Mouse (Mus musculus) thymus, postnatal 0 days (tissue): ENCODE measurements around the gene Tmem163. TPM values are rescaled to one million over a fixed set of nuclear protein-coding genes. Genes with fewer than 3 reads are reported as not detected.

Experiments
- DNase-seq: peaks from one replicate; pipeline ENCODE4 v3.0.0-alpha.2; 2015; ENCODE audit warnings: low spot score
- polyA plus RNA-seq: library from polyadenylated mRNA; unstranded; fragments of >200 nt; fragmentation: Nextera tagmentation; extraction: Ambion mirVana; gene quantifications from 2 replicates; pipeline ENCODE4 v1.2.1, GENCODE M21; 2015

Gene Tmem163
- polyA plus RNA-seq, 1 experiment from 2014 or later, result 0.96 TPM

GRCm38 (mm10) chr1:127575692-127576091 is 103.7 kb downstream of the Tmem163 start:
- DNase-seq, result no peak

GRCm38 (mm10) chr1:127573186-127573585 is 106.2 kb downstream of the Tmem163 start:
- DNase-seq, result no peak

- no peak for DNase-seq
These were observed 110.7 kb downstream of the Tmem163 start for GRCm38 (mm10) chr1:127568641-127569040.

- no peak for DNase-seq
These were observed 122.9 kb downstream of the Tmem163 start for GRCm38 (mm10) chr1:127556486-127556845.

GRCm38 (mm10) chr1:127555822-127556485 is 123.4 kb downstream of the Tmem163 start:
- DNase-seq, result no peak

- no peak for DNase-seq
These were observed 131.3 kb downstream of the Tmem163 start for GRCm38 (mm10) chr1:127548078-127548477.

GRCm38 (mm10) chr1:127542756-127543155 is 136.6 kb downstream of the Tmem163 start:
- no peak for DNase-seq

- no peak for DNase-seq
These were observed 137.4 kb downstream of the Tmem163 start for GRCm38 (mm10) chr1:127541931-127542330.

GRCm38 (mm10) chr1:127541522-127541921 is 137.8 kb downstream of the Tmem163 start:
- no peak for DNase-seq

- DNase-seq, result no peak
These were observed 141.9 kb downstream of the Tmem163 start for GRCm38 (mm10) chr1:127537204-127538038.

- no peak for DNase-seq
These were observed 142.9 kb downstream of the Tmem163 start for GRCm38 (mm10) chr1:127536448-127536847.

- no peak for DNase-seq
These were observed 147.6 kb downstream of the Tmem163 start for GRCm38 (mm10) chr1:127531723-127532122.

- no peak for DNase-seq
These were observed 148.3 kb downstream of the Tmem163 start for GRCm38 (mm10) chr1:127530849-127531580.

GRCm38 (mm10) chr1:127523364-127523763 is 156.0 kb downstream of the Tmem163 start:
- DNase-seq, result no peak

GRCm38 (mm10) chr1:127514888-127515287 is 164.5 kb downstream of the Tmem163 start:
- no peak for DNase-seq

GRCm38 (mm10) chr1:127514479-127514878 is 164.9 kb downstream of the Tmem163 start:
- DNase-seq, result no peak

- DNase-seq, result no peak
These were observed 165.7 kb downstream of the Tmem163 start for GRCm38 (mm10) chr1:127513664-127514063.

- DNase-seq, result no peak
These were observed 166.2 kb downstream of the Tmem163 start for GRCm38 (mm10) chr1:127513140-127513539.

- DNase-seq, result no peak
These were observed 166.6 kb downstream of the Tmem163 start for GRCm38 (mm10) chr1:127512709-127513108.

- DNase-seq, result no peak
These were observed 168.0 kb downstream of the Tmem163 start for GRCm38 (mm10) chr1:127511362-127511761.

- no peak for DNase-seq
These were observed 170.4 kb downstream of the Tmem163 start for GRCm38 (mm10) chr1:127508921-127509320.
